Mouse (Mus musculus) midbrain, embryonic 12.5 days (tissue): ENCODE results near the gene Slc9a1. TPM values are rescaled to one million over a fixed set of nuclear protein-coding genes. Genes with fewer than 3 reads are reported as not detected.

Source experiments
- ATAC-seq: fragments of 200-750 bp; cut with Nextera tagmentation; 2 replicates; pipeline ENCODE4 v1.8.0; 2017; ENCODE audit warnings: low read depth, moderate TSS enrichment, moderate library complexity; ENCODE audit not compliant: low FRiP score
- H3K27ac ChIP-seq: fragments of 300-500 bp; sonication (generic); replicated peaks from 2 replicates; pipeline ENCODE4 v1.5.1; 2016; ENCODE audit warnings: mild to moderate bottlenecking
- H3K27me3 ChIP-seq: fragments of 300-500 bp; sonication (generic); 2 replicates; pipeline ENCODE4 v1.6.1; 2016; ENCODE audit warnings: mild to moderate bottlenecking
- H3K36me3 ChIP-seq: fragments of 300-500 bp; sonication (generic); 2 replicates; pipeline ENCODE4 v1.6.1; 2016
- H3K4me1 ChIP-seq: fragments of 300-500 bp; sonication (generic); 2 replicates; pipeline ENCODE4 v1.6.1; 2016
- H3K4me2 ChIP-seq: fragments of 300-500 bp; sonication (generic); replicated peaks from 2 replicates; pipeline ENCODE4 v1.6.1; 2016; ENCODE audit warnings: mild to moderate bottlenecking, moderate library complexity
- H3K4me3 ChIP-seq: fragments of 300-500 bp; sonication (generic); 2 replicates; pipeline ENCODE4 v1.5.1; 2016; ENCODE audit warnings: mild to moderate bottlenecking
- H3K9ac ChIP-seq: fragments of 300-500 bp; sonication (generic); replicated peaks from 2 replicates; pipeline ENCODE4 v1.6.1; 2016; ENCODE audit warnings: mild to moderate bottlenecking, moderate library complexity
- H3K9me3 ChIP-seq: fragments of 300-500 bp; sonication (generic); 2 replicates; pipeline ENCODE4 v1.6.1; 2016; ENCODE audit warnings: mild to moderate bottlenecking
- WGBS: fragments of 180-500 bp; shearing (Covaris S2); methylation state at CpG from one replicate; pipeline ENCODE4 v1.1.7; 2016; 5-methylcytosine and 5-hydroxymethylcytosine counted together
- polyA plus RNA-seq: library from polyadenylated mRNA; unstranded; fragments of >200 nt; fragmentation: Nextera tagmentation; extraction: Ambion mirVana; gene quantifications from 2 replicates; pipeline ENCODE4 v1.2.1, GENCODE M21; 2016

The Slc9a1 gene
- polyA plus RNA-seq, 1 experiment from 2014 or later: 9.0 TPM

GRCm38 (mm10) chr4:133449726-133450125 lies 80.2 kb downstream of the Slc9a1 start:
- no peaks in the 10 kb centered on the region for H3K36me3 ChIP-seq
- 0 out of 2 replicates have a peak, but pooled peaks cover 6% of the 10 kb centered on the region for H3K4me1 ChIP-seq
- peaks cover 15% of the 10 kb centered on the region for H3K27me3 ChIP-seq
- ATAC-seq: no peak
- 19% methylated on average over 13 of the region's 13 CpGs for WGBS
- H3K27ac ChIP-seq: no peak overlapping the region
- no peak overlapping the region for H3K9ac ChIP-seq
- no peaks in the 10 kb centered on the region for H3K9me3 ChIP-seq
- H3K4me2 ChIP-seq: no peak overlapping the region
- H3K4me3 ChIP-seq: no peak overlapping the region

GRCm38 (mm10) chr4:133451536-133451935 lies 82.0 kb downstream of the Slc9a1 start:
- Histone ChIP-seq H3K9ac (no peak overlapping the region), H3K36me3 (no peaks in the 10 kb centered on the region), H3K9me3 (no peaks in the 10 kb centered on the region), H3K4me1 (0 out of 2 replicates have a peak, but pooled peaks cover 6% of the 10 kb centered on the region), H3K27ac (no peak overlapping the region), H3K4me3 (no peak overlapping the region), H3K27me3 (peaks cover 15% of the 10 kb centered on the region), H3K4me2 (no peak overlapping the region)
- no peak for ATAC-seq
- 11% methylated on average over 10 of the region's 10 CpGs for whole genome bisulfite sequencing

- no peak for ATAC-seq
- H3K36me3 ChIP-seq: no peaks in the 10 kb centered on the region
- H3K27me3 ChIP-seq: peaks cover 15% of the 10 kb centered on the region
- H3K4me3 ChIP-seq: no peak overlapping the region
- no peak overlapping the region for H3K9ac ChIP-seq
- no peak overlapping the region for H3K27ac ChIP-seq
- H3K4me2 ChIP-seq: no peak overlapping the region
- 0 out of 2 replicates have a peak, but pooled peaks cover 6% of the 10 kb centered on the region for H3K4me1 ChIP-seq
- no peaks in the 10 kb centered on the region for H3K9me3 ChIP-seq
- WGBS: 71% methylated on average over 7 of the region's 7 CpGs
These were observed 82.9 kb downstream of the Slc9a1 start for GRCm38 (mm10) chr4:133452433-133452832.

GRCm38 (mm10) chr4:133458044-133458443 lies 88.5 kb downstream of the Slc9a1 start:
- Histone ChIP-seq H3K4me2 (no peak overlapping the region), H3K27me3 (no peaks in the 10 kb centered on the region), H3K9me3 (no peaks in the 10 kb centered on the region), H3K36me3 (no peaks in the 10 kb centered on the region), H3K27ac (no peak overlapping the region), H3K4me3 (no peak overlapping the region), H3K9ac (no peak overlapping the region), H3K4me1 (peaks cover 6% of the 10 kb centered on the region; the same call in 1 of the 2 replicates)
- no peak for ATAC-seq
- 75% methylated on average over 3 of the region's 3 CpGs for WGBS

- Histone ChIP-seq H3K9me3 (no peaks in the 10 kb centered on the region), H3K27ac (no peak overlapping the region), H3K4me1 (peaks cover 6% of the 10 kb centered on the region; the same call in 1 of the 2 replicates), H3K4me2 (no peak overlapping the region), H3K4me3 (no peak overlapping the region), H3K9ac (no peak overlapping the region), H3K36me3 (no peaks in the 10 kb centered on the region), H3K27me3 (no peaks in the 10 kb centered on the region)
- WGBS: 71% methylated on average over 1 of the region's 1 CpGs
- no peak for ATAC-seq
These were observed 90.5 kb downstream of the Slc9a1 start for GRCm38 (mm10) chr4:133460006-133460405.

- Histone ChIP-seq H3K27ac (no peak overlapping the region), H3K9me3 (no peaks in the 10 kb centered on the region), H3K4me1 (peaks cover 6% of the 10 kb centered on the region; the same call in 1 of the 2 replicates), H3K9ac (no peak overlapping the region), H3K4me2 (no peak overlapping the region), H3K27me3 (no peaks in the 10 kb centered on the region), H3K4me3 (no peak overlapping the region), H3K36me3 (no peaks in the 10 kb centered on the region)
- WGBS: 69% methylated on average over 5 of the region's 5 CpGs
- no peak for ATAC-seq
These were observed 91.4 kb downstream of the Slc9a1 start for GRCm38 (mm10) chr4:133460796-133461325.

GRCm38 (mm10) chr4:133461362-133461761 lies 91.9 kb downstream of the Slc9a1 start:
- Histone ChIP-seq H3K4me2 (no peak overlapping the region), H3K9ac (no peak overlapping the region), H3K36me3 (no peaks in the 10 kb centered on the region), H3K27me3 (no peaks in the 10 kb centered on the region), H3K4me3 (no peak overlapping the region), H3K27ac (no peak overlapping the region), H3K9me3 (no peaks in the 10 kb centered on the region), H3K4me1 (peaks cover 6% of the 10 kb centered on the region; the same call in 1 of the 2 replicates)
- WGBS: 68% methylated on average over 4 of the region's 4 CpGs
- ATAC-seq: no peak

GRCm38 (mm10) chr4:133463184-133463583 lies 93.7 kb downstream of the Slc9a1 start:
- no peak overlapping the region for H3K27ac ChIP-seq
- H3K4me2 ChIP-seq: no peak overlapping the region
- peaks cover 9% of the 10 kb centered on the region for H3K4me1 ChIP-seq
- 74% methylated on average over 6 of the region's 6 CpGs for WGBS
- no peaks in the 10 kb centered on the region for H3K36me3 ChIP-seq
- H3K9ac ChIP-seq: no peak overlapping the region
- H3K4me3 ChIP-seq: no peak overlapping the region
- no peaks in the 10 kb centered on the region for H3K9me3 ChIP-seq
- no peak for ATAC-seq
- peaks cover 7% of the 10 kb centered on the region for H3K27me3 ChIP-seq

- peak overlapping the region; percentile 53; the same call in 1 of the 2 replicates for H3K9ac ChIP-seq
- WGBS: 0% methylated on average over 27 of the region's 27 CpGs
- 0 out of 2 replicates have a peak, but pooled peaks cover 4% of the 10 kb centered on the region for H3K9me3 ChIP-seq
- no peak overlapping the region for H3K27ac ChIP-seq
- peaks cover 33% of the 10 kb centered on the region for H3K27me3 ChIP-seq
- H3K36me3 ChIP-seq: no peaks in the 10 kb centered on the region
- peaks cover 12% of the 10 kb centered on the region for H3K4me1 ChIP-seq
- H3K4me2 ChIP-seq: peak overlapping the region; percentile 95
- H3K4me3 ChIP-seq: peak overlapping the region; percentile 49
- no peak for ATAC-seq
These were observed 98.6 kb downstream of the Slc9a1 start for GRCm38 (mm10) chr4:133468080-133468479.

- Histone ChIP-seq H3K4me2 (peak overlapping the region; percentile 95), H3K4me3 (no peak overlapping the region), H3K27ac (no peak overlapping the region), H3K9ac (no peak overlapping the region), H3K36me3 (no peaks in the 10 kb centered on the region), H3K9me3 (0 out of 2 replicates have a peak, but pooled peaks cover 4% of the 10 kb centered on the region), H3K27me3 (peaks cover 37% of the 10 kb centered on the region), H3K4me1 (peaks cover 12% of the 10 kb centered on the region)
- no peak for ATAC-seq
- 14% methylated on average over 12 of the region's 12 CpGs for WGBS
These were observed 99.6 kb downstream of the Slc9a1 start for GRCm38 (mm10) chr4:133469122-133469521.

GRCm38 (mm10) chr4:133471135-133471821 lies 101.8 kb downstream of the Slc9a1 start:
- no peak for ATAC-seq
- Histone ChIP-seq H3K9ac (no peak overlapping the region), H3K4me3 (no peak overlapping the region), H3K27ac (no peak overlapping the region), H3K36me3 (no peaks in the 10 kb centered on the region), H3K4me2 (no peak overlapping the region), H3K4me1 (peaks cover 12% of the 10 kb centered on the region), H3K27me3 (peaks cover 46% of the 10 kb centered on the region), H3K9me3 (0 out of 2 replicates have a peak, but pooled peaks cover 4% of the 10 kb centered on the region)
- WGBS: 78% methylated on average over 7 of the region's 7 CpGs
